Mouse (Mus musculus) natural killer cell, adult 2 months (primary cell): ENCODE measurements around the gene Farp1.
A peak's percentile ranks its signal among the peaks of the same experiment; 100 is the strongest.

ENCODE experiments used
- DNase-seq, 2 experiments: peaks; one replicate each; pipeline ENCODE4 v3.0.0; 2022; ENCODE audit warnings: low spot score in 2 of 2

Gene Farp1

DNA sequence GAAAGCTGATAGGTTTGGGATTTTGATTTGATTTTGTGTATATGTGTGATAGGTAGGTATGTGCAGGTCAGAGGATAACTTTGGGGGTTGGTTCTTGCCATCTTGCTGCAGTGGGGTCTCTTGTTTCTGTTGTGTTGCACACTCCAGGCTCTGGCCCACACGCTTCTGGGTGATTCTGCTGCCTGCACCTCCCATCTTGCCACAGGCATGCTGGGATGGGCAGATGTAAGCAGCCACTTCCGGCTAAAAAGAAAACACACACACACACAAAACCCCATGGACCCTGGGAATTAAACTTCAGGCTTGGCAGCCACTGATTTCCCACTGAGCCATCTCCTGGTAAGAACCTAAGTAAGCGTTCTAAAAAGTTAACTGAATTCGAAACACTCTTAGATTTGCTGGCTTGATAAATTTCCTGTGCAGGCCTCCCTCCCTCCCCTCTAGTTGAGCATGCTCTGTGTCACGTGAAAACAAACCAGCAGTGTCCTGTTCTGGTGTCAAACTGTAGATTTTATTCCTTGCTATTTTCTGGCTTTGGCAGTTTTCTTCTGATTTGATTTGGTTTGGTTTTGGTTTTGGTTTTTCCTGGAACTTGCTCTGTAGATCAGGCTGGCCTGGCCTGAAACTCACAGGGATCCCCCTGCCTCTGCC lies 226.4 kb downstream of the Farp1 start:
- no peak for DNase-seq

DNA sequence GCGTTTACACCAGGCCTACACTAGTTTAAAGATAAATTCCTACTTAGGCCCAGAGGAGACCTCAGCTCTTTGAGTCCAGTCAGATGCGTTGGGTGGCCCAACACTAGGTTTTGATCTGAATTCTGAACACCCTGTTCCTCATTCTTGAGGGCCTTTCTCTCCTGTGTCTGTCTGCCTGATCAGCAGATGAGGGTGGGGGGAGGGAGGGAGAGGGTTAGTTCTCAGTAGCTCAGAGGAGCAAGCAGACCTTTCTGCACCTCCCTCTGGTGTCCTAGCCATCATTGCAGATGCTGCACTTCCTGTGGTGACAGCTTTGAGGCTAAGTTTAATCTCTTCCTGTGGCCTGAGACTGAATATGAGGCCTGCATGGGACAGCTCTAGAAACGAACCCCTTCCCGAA lies 227.6 kb downstream of the Farp1 start:
- DNase-seq = peak in 1 of 2 experiments; percentile 23

DNA sequence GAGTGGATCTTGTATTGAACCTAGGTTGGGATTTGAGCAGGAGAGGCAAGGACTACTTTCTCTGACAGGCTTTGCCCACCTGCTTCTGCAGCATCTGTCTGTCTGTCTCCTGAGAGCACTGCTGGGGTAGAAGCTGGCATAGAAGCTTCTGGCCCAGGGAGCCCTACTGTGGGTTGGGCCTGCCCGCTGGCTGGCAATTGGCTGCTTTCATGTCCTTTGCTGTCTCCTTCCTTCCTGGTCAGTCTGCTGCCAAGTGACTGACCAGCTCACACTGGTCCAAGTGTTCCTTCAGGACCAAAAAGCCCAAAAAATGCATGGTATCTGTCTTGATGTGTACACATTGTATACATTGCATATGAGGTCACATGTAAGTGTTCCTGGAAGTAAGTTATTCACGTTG lies 228.9 kb downstream of the Farp1 start:
- DNase-seq = no peak

DNA sequence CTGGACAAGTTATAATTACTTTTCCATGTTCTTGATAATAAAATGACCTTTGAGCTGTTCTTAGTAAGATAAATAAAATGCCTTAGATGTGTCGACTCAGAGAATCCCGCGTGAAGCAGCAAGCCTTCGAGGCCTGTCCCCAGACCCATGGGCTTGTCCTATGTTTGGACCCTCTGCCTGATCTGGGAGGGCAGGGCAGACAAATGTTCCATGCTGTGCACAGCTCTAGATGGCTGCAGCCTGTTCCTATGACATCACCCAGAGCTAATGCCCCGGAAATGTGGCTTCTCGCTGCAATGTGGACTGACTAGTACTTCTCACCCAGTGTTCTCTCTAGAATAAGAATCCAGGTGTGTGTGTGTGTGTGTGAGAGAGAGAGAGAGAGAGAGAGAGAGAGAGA lies 229.5 kb downstream of the Farp1 start:
- DNase-seq = peak; percentile 14 to 33

DNA sequence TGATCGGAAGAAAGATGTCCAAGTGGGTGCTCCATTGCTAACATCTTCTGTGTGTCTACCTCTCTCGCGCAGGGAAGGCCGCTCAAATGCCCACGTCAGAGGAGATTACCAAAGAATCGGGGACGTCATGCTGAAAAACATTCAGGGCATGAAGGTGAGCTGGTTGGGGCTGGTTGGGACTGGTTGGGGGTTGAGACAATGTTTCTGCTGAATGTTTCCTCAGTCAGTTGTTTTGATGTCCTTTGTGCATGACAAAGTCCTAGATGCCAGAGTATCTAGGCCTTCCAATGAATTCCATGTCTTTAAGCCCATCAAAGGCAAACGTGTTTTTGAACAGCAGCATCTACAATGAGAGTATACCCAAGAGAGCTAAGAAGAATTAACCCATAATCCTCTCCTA lies 232.8 kb downstream of the Farp1 start:
- no peak for DNase-seq

DNA sequence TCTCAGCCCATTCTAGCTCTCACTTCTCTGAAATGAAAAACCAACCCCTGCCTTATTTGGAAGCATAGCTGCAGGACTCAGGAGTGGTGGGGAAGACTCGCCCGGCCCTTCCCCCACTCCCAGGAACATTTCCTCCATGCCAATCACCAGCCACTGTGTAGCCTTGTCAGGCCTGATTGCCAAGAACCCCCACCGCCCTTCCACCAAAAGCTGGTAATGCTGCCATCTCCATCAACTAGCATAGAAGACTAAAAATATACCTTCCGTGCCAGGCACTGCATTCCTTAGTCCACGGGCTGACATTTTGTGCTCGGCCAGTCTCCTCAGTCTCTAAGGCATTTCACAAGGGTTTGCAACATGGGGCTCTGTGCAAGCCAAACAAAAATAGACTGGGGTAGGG lies 235.5 kb downstream of the Farp1 start:
- no peak for DNase-seq

DNA sequence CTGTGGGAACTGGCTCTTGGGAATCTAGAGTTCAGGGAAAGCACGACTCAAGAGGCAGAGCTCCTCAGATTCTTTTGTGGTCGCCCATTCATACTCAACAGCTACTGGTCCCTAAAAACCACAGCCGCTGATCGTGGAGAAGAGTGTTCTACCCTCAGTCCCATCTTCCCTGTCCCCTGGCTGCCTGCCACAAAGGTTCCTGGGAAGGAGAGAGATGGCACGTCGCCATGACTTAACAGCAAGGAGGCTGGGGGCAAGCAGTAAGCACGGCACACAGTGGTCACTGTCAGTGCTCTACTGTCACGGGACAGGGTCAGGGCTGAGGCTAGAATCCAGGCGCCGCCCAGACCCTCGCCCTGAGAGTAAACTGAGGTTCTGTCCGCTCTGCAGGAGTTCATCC lies 240.0 kb downstream of the Farp1 start:
- DNase-seq = no peak

DNA sequence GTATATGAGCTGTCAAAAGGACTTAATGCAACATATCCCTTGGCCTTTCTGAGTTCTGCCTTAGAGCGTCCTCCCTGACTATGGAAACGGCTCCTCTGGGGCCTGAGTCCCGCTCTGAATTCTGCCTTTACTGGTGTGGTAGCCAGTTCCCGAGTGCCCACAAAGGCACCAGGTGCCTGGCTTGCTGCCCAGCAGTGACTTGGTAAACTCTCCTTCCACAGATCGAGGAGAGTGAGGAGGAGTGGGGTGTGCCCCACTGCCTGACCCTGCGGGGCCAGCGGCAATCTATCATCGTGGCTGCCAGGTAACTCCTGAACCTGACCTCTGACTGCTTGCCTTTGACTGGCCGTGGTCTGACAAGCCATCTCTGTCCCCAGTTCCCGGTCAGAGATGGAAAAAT lies 241.0 kb downstream of the Farp1 start:
- DNase-seq = no peak

DNA sequence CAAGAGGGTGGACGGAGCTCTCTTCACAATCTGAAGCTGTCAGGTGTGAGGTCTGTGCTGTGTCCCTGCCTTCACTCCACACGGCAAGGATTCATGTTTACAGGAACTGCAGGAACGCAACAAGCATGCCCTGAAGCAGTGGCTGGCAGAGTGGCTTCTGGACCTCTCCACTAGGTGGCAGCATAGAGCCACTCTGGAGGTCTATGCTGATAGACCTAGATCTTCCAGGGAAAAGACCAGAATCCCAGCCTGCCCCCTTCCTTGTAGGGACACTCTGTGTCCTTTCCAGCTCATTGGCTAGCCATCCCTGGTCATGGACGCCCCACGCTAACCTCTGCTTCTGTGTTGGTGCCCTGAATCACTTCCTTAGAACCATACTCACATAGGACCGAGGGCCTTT lies 244.1 kb downstream of the Farp1 start:
- DNase-seq = peak; percentile 55 to 65

DNA sequence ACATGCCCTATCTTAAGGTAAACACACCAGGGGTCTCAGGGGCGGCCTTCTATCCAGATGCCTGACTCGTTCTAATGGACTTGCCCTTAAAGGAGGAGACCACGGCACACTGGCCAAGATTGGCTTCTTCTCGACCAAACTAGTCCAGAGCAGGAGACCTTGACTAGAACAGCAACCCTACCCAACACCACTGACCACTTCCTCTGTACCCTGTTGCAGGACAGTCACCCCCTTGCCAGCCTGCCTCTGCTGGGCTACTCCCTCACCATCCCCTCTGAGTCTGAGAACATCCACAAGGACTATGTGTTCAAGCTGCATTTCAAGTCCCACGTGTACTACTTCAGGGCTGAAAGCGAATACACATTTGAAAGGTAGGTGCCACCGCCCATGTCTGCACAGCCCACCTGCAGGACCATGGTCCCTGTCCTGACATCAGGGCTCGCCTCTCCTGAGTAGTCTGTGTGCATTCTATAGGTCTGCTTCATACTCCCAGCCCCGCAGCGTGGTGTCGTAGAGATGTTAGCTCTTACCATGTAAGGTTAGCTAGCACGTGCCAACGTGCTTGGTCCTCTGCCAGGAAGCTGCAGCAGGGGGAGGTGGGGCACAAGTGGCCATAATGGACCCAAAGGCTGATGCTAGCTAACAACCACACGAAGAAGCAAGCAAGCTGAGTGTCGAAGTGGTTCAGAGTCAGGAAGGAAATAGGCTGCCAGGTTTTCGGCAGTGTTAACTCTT lies 245.8 kb downstream of the Farp1 start:
- DNase-seq = peak; percentile 41 to 61

DNA sequence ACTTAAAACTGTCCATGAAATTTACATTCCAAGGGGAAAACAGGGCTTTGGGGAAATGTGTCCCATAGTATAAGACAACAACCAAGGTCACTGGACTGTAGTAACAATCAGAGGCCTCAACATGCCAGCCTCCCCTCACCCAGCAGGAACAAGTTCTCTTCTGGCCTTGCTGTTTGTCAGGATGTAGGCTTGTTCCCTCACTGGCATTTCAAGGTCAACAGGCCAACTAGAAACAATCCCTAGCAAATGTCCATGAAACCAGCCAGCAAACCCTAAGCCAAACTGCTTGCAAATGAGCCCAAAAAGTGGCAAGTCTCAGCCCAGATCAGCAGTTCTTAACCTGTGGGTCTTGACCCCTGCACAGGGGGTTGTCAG lies 246.3 kb downstream of the Farp1 start:
- no peak for DNase-seq

DNA sequence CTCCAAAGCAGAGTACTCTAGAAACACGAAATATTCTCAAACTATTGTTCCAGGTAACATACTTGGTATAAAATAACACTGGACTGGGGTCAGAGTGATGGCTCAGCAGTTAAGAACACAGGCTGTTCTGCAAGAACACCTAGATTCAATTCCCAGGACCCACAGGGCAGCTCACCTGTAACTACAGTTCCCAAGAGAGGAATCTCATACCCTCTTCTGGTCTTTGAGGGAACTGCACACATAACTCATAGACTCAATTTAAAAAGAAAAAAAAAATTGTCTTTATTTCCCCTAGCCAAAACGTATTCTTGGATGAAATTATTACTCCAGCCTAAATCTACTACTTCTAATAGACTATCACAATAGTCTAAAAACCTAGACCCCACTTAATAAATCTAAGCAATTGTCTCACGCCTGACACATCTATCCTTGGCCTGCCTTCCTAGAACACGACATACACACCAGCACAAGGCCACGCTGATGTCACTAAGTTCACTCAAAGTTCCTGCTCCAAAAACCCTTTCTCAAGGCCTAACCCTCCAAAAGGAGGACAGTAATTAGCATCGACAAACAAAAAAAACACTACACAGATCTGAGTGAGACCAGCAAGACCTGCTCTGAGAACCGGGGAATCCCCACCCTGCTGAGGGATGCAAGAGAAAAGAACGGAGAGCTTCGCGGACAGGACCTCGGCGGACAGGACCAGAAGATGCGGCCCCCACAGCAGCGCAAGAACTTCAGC lies 250.6 kb downstream of the Farp1 start:
- no peak for DNase-seq

DNA sequence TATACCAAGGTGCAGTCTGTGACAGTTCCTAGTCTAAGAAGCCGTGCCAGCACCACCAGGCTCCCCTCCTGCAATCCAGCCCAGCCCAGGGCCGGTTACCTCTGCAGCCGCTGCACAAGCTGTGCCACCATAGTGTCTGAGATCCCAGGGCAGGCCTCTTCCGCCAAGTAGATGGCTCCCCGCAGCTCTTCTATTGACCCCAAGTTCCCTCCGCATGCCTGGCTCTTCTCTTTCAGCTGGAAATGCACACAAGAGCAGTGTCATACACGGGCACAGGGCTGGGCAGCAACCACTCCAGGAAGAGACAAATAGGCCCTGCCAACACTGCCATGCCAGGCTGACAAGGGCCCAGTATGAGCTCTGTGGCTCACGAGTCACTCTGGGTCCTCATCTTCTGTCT lies 256.9 kb downstream of the Farp1 start:
- no peak for DNase-seq

DNA sequence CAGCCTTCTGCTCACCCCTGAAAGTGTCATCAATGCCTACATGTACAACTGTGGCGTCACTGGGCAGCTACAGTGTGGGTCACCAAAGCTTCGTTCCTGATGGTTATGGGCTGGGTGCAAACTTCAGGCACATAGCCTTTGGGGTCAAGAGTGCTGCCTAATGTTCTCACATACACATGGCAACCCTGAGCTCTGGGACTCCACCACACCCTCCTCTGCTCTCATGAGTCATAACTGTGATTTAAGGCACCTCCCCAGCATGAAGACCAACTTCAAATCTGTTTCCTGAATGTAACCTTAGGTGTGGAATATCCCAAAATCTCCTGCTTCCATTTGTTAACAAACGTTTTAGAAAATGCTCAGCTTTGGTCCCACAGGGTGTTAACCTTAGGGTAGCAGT lies 257.4 kb downstream of the Farp1 start:
- no peak for DNase-seq

DNA sequence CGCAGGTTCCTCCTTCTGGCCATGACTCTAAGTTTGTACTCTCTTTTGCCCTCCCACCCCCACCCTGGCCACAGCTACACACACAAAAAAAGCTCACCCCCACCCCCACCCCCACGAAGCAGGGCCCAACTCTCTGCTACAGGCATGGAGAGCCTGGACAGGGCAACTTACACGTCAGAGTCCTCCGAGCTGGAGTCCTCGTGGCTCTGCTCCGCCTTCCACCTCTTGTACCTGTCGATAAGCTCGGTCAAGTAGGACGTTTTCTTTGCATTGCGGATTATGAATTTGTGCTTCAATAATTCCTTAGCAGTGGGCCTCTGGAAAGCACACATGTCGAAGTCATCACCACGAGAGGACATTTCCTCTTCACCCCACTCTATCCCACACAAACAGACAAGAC lies 259.5 kb downstream of the Farp1 start:
- no peak for DNase-seq

DNA sequence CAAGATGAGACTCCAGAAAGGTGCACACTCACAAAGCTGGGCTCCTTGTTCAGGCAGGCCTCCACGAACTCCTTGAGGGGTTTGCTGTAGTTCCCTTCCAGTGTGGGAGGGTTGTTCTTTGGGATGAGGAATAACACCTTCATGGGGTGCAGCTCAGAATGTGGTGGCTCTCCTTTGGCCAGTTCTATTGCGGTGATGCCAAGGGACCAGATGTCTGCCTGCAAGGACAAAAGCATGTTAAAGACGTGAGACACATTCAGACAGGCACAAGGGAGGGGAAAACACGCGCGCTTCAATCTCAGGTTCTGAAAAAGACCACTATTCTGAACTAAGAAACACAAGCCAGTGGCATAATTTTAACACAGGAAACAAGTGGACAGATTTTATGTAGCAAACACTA lies 262.1 kb downstream of the Farp1 start:
- no peak for DNase-seq

DNA sequence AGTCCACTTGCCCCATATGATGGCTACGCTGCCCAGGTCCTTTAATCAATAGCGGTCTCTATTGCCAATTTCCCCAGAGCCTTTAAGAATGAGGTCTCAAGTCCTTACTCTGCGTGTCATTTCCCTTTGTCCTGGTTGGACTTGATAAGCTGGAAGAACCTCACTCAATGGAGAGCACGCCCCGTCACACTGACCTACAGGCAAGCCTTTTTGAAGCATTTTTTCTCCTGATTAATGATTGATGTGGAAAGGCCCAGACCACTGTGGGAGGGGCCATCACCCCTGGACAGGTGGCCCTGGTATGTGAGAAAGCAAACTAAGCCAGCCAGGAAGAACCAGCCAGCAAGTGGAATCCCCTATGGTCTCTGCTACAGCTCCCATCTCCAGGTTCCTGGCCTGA lies 263.5 kb downstream of the Farp1 start:
- DNase-seq = no peak

DNA sequence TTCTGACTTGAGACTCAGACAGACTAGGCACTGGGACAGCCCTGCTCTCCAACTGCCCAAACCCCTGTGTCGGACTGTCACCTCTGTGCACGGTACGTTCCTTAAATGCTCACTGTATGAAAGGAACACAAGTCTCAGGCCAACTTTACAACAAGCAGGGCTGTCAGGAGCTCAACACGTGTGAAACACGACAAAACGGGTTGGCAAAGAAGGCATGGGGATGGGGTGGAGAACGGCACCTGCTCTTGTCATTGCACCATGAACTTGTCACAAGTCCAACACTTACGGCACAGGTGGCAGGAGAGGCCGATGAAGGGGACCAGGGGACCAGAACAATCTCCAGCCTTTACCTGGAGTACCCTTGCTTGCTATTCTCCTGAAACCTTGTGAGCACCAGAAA lies 264.1 kb downstream of the Farp1 start:
- no peak for DNase-seq

DNA sequence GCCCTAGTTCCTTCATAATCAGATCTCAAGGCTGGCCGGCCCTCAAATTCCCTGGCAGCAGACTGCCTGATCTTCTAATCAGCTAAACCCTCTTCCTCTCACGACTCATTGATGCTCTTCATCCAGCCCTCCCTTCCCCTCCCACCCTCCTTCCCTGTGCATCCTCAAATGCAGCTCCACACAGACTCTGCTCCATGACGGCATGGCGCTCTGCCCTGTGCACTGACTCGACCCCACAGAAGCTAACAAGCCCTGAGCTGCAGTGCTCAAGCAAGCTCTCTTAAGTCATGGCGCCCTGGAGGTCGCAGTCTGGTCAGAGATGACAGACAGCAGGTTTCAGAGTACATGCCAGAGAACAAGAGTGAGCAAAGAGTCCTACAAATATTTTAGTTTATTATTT lies 269.5 kb downstream of the Farp1 start:
- no peak for DNase-seq

DNA sequence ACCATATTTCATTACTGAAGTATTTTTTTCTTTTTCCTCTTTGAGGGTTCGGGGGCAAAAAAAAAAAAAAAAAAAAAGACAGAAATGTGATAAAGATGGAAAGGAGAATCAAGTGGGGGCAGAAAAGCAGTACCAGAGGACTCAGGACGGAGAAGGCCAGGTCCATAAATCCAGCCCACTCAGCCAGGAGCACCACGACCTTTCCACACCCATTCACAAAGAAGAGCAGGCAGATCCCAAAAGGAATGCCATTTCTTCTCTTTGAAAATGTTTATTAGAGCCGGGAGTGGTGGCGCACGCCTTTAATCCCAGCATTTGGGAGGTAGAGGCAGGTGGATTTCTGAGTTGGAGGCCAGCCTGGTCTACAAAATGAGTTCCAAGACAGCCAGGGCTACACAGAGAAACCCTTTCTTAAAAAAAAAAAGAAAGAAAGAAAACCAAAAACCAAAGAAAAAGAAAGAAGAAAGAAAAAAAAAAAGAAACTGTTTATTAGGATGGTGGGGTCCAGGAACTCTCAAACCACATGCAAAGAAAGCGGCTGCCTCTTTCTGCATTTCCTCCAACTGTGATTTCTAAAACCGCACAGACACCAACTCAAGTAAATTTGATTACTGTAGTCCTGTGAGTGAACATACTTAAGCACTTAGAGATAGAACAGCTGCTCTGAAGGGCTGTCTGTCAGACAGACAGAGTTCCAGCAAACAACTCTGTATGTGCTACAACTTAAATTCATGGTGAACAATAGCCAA lies 270.5 kb downstream of the Farp1 start:
- DNase-seq = no peak

DNA sequence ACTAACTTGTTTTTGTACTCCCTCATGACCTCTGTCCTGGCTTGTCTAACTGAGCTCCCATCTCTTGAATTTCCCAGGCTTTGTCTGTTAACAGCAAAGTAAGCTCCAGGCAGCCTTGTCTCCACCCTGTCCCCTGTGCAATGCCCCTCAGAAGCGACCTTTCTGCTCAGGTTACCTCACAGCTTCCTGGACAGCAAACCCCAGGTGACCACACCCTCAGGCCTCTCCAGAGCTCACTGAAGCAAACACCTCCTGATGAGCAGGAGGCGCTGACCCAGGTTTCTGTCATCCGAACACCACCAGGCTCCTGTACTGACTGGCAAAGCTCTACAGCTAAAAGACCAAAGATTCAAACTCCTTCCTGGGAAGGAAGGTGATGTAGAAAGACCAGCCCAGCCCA lies 274.9 kb downstream of the Farp1 start:
- DNase-seq = no peak

DNA sequence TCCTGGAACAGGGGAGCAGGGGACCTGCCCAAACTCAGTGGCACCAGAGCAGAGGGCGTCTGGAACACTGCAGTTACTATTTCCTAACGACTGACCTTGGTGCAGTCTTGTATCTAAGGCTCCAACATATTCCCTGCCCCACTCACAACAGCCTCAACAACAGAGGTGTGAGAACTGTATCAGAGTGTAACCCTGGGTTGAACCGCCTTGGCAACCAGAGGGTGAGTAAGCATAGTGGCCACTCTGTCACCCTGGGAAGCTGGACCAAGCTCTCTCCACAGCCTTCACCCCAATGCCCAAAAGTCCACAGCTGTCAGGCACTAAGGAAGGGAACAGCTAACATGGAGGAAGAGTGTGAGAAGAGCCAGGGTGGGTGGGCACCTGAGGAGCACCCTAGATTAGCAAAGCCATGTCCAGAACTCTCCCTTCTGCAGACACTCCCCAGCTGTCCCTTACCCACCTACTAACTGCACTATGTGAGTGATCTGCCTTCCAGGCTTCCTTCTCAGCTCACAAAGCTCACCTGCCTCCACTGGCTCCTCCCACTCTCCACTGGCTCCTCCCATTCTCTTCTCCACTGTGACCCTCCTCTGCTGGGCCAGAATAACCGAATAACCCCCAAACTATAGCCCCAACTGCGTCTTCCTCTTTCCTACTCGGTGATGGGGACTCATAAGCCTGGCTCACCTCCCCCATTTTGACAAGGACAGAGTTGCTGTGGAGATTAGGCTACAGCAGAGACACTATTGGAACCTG lies 275.5 kb downstream of the Farp1 start:
- no peak for DNase-seq
